Mouse (Mus musculus) splenic B cell, adult 2 months (primary cell): ENCODE results near the gene Gm340.

Experiments used
- DNase-seq: peaks from one replicate; pipeline ENCODE4 v3.0.0-alpha.2; 2011; ENCODE audit warnings: low read depth, low spot score
- H3K27me3 ChIP-seq: 2 replicates; pipeline ENCODE4 v1.6.1; 2012; ENCODE audit warnings: mild to moderate bottlenecking, low read length, moderate library complexity, mixed read lengths; ENCODE audit not compliant: control insufficient read depth, poor library complexity, insufficient read depth, severe bottlenecking
- H3K36me3 ChIP-seq: 2 replicates; pipeline ENCODE4 v1.6.1; 2012; ENCODE audit warnings: mild to moderate bottlenecking, low read length, moderate library complexity, mixed read lengths; ENCODE audit not compliant: control insufficient read depth, poor library complexity, insufficient read depth, severe bottlenecking

The Gm340 gene

DNA sequence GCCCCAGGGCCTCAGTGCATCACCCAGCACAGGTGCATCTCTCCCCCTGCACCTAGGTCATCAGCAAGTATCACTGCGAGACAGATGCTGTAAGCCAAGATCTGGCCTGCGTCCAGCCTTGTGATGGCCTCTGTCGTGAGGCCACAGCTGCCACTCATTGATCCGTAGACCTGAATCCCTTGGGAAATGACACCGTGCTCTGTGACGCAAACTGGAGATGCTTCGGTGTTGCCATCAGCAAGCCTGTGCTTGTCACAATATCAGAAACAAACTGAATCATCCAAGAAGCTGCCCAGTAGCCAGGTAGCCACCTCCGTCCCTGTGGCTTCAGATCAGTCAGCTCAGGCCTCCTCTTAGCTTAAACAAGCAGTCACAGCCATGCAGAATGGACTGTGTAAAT, 7.5 kb downstream of the Gm340 start:
- Histone ChIP-seq H3K27me3 (no peaks in the 10 kb centered on the region), H3K36me3 (peaks cover 4% of the 10 kb centered on the region; the same call in 1 of the 2 replicates)
- no peak for DNase-seq

DNA sequence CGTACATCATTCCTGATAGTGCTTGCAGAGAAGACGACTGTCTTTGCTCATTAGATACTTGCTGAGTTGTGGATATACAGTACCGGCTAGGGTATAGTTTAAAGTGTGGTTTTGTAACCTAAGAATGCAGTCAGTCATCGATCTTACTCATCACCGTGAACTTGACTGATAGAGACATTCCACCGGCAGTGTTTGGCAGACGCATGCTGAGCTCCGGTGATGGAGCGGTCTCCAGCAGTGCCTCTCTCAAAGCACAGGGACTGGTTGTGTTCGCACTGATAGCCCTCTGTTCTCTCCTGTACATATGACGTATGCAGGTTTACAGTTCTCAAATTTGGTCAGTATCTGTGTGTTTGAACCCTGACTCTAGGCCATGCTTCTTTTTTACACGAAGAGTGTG, 9.6 kb downstream of the Gm340 start:
- H3K27me3 ChIP-seq, result no peaks in the 10 kb centered on the region
- no peak for DNase-seq
- H3K36me3 ChIP-seq, result peaks cover 2% of the 10 kb centered on the region; the same call in 1 of the 2 replicates

DNA sequence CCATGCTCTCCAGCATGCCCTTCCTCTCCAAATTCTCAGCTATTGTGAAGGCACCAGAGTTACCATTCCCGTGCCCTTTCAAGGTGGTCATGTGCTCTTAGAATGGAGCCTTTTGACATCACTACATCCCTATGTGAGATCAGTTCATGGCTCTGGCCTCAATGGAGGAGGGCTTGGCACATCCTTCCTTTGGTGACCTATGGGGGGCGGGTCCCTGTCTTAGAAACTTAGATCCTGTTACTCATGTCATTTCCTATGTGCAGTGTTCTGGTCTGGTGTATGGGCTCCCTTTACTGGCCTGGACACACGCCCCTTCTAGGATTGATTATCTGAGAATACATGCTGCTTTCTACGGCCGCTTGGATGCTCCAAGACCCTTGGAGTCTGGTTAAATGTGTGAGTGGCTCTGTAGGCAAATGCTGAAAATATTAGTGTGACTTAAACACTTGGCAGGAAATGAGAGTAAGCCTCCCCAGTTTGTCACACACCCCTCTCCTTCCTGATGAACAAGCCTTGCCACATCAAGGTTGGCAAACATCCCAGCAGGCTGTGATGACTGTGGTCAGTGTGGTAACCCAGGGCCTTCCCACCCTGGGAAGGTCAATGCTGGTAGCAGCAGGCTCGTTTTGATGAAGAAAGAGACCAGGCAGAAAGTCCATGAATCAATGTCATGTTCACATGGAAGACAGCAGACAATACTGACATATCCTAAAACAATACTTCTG, 15.2 kb downstream of the Gm340 start:
- H3K36me3 ChIP-seq, result peaks cover 2% of the 10 kb centered on the region; the same call in 1 of the 2 replicates
- no peaks in the 10 kb centered on the region for H3K27me3 ChIP-seq
- no peak for DNase-seq

DNA sequence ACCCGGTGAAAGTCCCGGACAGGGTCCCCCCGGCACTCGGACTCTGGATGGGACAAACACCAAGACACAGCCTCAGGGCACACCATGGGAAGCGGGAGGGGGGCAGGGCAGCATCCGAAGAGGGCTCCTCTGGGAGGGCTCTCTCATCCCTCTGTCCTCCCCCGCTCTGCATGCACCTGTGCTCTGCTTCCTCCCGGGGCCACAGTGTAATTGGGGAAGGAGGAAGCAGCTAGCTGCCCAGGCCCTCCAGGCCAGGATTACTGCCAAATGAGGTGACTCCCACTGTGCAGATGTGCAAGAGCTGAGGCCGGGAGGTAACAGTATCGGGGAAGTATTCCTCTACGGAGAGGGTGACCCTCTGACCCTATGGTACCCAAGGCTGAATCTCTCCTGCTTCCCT, 18.5 kb downstream of the Gm340 start:
- H3K27me3 ChIP-seq, result no peaks in the 10 kb centered on the region
- DNase-seq, result no peak
- no peaks in the 10 kb centered on the region for H3K36me3 ChIP-seq

DNA sequence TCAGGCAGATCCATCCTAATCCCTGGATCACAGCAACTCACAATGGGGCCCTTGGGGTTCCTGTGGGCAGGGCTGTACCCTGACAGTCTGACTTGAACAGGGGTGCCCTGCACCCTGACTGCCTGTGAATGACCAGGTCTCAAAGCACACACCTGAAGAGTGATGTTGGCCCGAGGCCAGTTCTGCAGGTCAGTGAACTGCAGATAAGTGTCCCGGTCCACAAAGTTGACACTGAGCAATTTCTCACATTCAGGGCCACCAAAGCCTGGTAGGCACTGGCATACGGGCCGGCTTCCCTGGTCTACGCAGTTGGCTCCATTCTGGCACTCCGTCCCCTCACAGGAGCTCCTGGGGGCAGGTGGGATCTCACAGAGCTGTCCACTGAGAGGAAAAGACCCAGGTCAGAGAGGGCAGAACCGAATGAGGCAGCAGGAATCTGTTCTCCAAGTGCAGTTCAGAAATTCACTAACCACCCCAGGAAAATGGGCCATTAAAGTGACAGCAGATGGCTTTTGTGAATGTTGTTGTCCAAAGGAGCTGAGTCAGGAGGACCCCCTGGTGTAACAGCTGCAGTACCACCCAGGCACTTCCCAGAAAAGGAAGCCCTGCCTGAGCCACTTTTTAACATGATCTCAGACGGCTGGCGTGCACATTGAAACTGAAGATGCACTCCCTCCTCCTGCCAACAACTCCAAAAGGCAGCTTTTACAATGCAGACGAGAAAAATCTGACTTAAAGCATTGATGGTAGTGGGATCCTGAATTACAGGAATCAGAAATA, 24.2 kb downstream of the Gm340 start:
- no peaks in the 10 kb centered on the region for H3K27me3 ChIP-seq
- no peak for DNase-seq
- H3K36me3 ChIP-seq, result no peaks in the 10 kb centered on the region

DNA sequence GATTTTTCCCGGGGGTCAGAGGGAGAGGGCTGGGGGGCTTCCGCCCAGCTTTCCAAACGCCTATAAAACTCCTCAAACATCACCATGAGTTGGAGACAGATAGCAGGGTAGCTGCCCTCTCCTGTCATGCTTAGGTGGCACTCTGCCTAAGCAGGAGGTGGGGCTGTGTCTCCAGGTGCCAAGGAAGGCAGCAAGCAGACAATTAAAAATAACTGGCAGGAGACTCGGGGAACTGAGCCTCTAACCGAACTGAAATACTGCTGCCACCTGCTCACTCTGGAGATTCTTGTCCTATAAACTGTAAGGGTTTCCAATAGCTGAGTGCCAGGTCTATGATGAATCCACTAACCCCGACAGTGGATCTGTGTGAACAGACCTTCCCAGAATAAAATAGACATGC, 29.5 kb downstream of the Gm340 start:
- H3K27me3 ChIP-seq, result no peaks in the 10 kb centered on the region
- H3K36me3 ChIP-seq, result no peaks in the 10 kb centered on the region
- no peak for DNase-seq

DNA sequence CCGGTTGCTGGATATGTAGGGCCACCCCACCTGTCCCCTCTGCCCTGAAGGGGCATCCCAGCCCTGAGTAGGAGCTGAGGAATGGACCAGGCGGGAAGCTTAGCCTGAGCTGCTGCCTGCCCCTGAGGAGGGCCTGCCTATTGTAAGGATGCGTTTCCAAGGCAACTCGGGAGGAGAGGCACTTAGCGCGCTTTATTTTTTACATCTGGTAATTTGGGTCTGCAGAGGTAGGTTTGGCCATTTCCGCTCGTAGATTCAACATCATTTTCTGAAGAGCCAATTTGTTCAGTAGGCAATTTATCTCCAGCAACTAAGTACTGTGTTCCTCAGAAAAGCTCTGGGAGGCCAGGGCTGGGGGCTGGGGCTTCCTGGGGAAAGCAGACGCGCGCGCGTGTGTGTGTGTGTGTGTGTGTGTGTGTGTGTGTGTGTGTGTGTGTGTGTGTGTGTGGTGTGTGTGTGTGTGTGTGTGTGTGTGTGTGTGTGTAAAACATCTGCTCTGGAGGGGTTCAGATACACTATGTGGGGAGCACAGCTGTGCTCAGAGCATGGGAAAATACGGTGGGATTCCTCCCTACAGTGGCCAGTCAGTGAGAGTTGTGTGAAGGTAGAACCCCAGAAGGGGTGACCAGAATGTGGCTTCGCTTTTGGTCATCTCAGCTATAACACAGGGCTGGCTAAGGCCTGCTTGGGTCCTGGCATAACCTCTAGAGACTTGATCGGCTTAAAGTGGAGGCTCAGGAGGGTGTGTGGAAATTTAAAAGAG, 31.3 kb downstream of the Gm340 start:
- DNase-seq, result no peak
- H3K36me3 ChIP-seq, result no peaks in the 10 kb centered on the region
- no peaks in the 10 kb centered on the region for H3K27me3 ChIP-seq

DNA sequence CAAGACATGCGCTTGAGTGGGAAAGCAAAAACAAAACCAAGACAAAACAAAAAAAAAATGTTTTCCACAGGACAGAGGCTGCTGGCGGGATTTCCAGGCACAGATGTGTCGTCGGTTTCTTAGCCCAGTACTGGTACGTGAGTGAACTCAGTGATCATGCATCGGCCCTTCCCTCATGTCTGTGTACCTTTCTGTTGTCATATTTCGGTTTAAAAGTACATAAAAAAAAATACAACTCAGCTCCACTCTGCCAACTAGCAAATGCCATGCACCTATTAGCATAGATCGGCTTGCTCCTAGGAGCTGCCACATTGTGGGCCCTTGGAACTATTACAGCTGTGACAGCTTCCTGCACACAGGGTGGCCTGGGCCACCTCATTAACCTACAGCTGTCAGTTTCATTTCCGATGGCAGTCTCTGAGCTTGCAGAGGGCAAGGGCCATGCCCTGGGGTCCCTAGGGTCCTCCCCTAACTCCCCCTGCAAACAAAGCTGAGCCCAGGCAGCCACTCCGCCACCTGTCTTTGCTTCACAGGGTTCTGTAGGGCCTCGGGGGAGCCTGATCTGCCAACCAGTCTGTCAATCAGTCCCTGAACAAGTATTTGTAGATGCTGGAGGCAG, 33.5 kb downstream of the Gm340 start:
- Histone ChIP-seq H3K36me3 (no peaks in the 10 kb centered on the region), H3K27me3 (no peaks in the 10 kb centered on the region)
- peak; percentile 84 for DNase-seq

DNA sequence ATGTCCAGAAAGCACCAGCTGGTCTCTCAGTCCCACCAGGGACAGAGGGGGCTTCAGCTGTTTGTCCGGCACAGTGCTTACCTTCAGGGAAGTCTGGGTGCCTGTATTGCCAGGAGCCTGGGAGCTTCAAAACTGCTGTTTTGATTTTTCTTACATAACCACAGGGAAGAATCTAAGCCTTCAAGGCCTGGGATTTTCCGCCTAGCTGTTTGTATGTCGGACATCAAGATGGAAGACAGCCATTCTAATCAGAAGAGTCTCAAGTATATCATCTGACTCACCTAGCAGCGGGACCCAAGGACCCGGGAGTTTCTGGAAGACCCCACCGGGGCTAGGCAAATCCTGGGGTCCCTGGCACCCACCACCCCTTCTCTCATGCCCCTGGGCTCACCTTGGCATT, 34.1 kb downstream of the Gm340 start:
- H3K27me3 ChIP-seq, result no peaks in the 10 kb centered on the region
- DNase-seq, result no peak

DNA sequence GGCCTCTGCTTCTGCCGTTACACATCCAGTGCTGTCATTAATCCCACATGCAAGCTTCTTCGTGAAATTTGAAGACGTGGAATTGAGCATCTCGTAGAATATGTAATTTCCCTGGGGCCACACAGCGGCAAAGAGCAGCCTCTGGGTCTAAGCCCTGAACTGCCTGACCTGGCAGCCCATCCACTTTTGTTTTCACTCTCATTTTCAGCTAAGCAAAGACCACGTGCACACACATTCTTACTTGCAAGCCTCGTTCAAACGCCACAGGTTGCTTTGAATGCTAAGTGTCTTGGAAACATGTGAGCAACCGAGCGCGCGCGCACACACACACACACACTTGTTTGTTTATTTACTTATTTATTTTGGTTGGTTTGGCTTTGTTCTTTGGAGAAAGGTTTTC, 34.9 kb downstream of the Gm340 start:
- no peaks in the 10 kb centered on the region for H3K36me3 ChIP-seq
- DNase-seq, result peak; percentile 45

More for the DNA sequence above, 34.1 kb downstream of the Gm340 start:
- H3K36me3 ChIP-seq, result no peaks in the 10 kb centered on the region

DNA sequence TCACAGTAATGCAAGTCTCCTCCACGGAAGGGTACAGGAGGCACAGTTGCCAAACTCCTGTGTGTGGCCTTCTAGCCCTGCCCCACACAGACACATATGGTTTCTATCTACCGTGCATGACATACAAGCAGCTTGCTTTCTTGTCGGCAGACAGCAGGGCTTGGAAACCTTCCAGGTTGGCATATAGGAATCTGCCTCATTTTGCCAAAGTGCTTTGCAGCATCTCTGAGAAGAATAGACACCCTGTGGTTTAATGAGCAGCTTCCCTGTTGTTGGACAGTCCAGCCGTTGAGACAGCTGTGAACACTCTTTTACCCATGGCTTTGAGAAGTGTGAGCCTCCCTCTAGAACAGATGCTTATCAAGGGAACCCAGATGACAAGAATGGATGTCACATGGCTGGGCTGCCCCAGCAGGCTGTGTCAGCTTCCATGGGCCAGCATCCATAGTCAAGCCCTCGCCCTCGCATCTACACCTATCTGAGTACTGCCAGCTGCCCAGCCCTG, 36.0 kb downstream of the Gm340 start:
- H3K27me3 ChIP-seq, result no peaks in the 10 kb centered on the region
- DNase-seq, result no peak
- H3K36me3 ChIP-seq, result no peaks in the 10 kb centered on the region

More for the DNA sequence above, 34.9 kb downstream of the Gm340 start:
- H3K27me3 ChIP-seq, result no peaks in the 10 kb centered on the region

DNA sequence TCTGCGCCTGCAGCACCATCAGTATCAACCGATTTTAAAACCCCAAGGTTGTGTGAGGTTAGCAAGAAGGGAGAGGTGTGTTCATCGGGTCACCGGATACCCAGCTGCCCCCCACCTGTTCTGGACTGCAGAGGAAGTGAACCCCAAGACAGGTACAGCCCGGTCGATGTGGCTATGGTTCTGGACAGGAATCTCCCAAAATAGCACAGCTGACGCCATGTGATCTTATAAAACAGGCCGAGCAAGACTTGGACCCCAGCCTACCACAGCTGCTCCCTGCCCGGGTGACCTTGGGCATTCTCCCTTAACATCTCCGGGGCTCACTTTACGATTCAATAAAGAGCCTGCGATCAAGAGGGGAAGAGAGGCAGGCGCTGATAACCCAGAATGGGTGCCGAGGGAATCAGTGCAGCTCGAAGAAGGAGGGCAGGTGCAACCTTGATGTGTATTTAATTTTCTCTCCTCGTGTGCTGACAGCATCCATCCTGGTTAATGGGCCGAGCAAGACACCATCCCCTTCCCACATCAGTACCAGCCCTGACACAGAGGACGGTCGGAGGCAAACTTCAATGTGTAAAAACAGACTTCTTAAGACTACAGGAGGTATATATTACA, 36.7 kb downstream of the Gm340 start:
- DNase-seq, result peak; percentile 52
- Histone ChIP-seq H3K27me3 (no peaks in the 10 kb centered on the region), H3K36me3 (no peaks in the 10 kb centered on the region)

DNA sequence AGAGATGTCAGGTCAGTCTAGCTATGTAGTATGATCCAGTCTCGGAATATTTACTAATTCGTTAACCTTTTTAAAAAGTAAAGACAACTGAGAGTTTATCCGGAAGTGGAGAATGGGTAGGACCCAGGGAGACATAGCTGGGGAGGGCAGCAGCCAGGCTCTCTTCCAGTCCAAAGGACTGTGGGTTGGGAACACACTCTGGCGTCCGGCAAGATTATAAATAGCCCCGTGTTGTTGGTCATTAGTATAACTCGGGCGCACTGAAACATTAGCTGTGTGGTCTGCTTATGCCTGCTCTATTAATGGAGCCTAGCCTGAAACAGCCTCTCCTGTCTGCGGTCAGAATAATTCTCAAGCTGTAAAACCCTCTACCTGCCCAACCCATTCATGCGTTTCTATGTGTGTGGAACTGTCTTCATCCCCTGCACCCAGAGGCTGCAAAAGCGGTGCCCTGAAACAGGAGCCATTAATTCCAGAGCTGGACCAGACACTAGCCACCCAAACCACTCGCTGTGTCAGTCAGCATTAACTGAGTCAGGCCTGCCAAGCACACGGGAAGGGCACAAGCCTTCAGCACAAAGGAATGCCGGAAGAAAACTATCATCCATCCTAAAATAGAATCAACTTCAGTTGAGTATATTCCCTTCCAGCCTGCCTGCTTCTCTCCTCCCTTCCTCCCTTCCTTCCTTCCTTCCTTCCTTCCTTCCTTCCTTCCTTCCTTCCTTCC, 38.4 kb downstream of the Gm340 start:
- Histone ChIP-seq H3K27me3 (no peaks in the 10 kb centered on the region), H3K36me3 (no peaks in the 10 kb centered on the region)
- DNase-seq, result no peak

DNA sequence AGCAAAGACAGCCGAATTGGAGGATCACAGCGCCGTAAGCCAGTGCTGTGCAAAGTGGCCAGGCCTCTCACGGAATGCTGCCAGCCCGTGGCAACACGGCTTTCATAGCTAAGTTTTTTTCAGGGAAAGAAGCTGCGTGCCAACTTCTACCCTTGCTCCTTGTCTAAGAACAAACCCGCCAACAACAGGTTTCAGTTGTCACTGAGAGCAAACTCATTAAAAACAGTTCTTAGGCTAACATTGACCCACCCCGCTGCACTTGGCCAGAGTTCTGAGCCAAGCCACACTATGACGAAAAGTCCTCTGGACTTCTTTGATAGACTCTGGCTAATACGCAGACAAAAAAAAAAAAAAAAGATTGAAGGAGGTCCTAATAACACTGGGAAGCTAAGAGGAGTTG, 46.8 kb downstream of the Gm340 start:
- no peaks in the 10 kb centered on the region for H3K36me3 ChIP-seq
- H3K27me3 ChIP-seq, result no peaks in the 10 kb centered on the region
- DNase-seq, result no peak
